Mouse (Mus musculus): ENCODE results near the gene Kremen2. TPM values are rescaled to one million over a fixed set of nuclear protein-coding genes. Genes with fewer than 3 reads are reported as not detected.
A peak's percentile ranks its signal among the peaks of the same experiment; 100 is the strongest.

The Kremen2 gene
- polyA plus RNA-seq, 1 experiment from 2014 or later, result 12.9 TPM

DNA sequence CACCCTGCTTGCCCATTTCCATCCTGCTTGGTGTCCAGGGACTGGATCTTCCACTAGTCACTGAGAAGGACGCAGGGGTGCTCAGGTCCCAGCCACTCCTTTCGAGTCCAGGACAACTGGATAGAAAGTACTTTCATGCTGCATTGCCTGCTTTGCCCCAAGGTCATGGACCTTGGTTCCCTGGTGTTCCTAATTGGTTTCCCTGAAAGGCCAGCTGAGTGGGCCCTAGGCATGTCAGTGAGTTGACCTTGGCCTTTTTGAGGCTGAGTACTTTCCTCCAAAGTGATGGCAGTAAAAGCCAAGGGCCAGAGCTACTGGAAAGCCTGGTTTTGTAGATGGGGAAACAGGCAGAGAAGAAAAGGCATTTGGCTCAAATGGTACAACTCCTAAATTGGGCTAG, 23.7 kb downstream of the Kremen2 start:
- Histone ChIP-seq H3K9ac (ENCODE audit: low read depth, low read length) (no peak overlapping the region), H3K9me3 (ENCODE audit: control insufficient read depth, low read length) (no peaks in the 10 kb centered on the region), H3K36me3 (ENCODE audit: control insufficient read depth, insufficient read depth, low read length) (no peaks in the 10 kb centered on the region), H3K4me2 (ENCODE audit: low read depth, low read length) (no peak overlapping the region), H3K27ac (replicated peaks; ENCODE audit: low read depth, low read length) (no peak overlapping the region), H3K4me1 (ENCODE audit: control insufficient read depth, insufficient read depth, low read length) (0 out of 2 replicates have a peak, but pooled peaks cover 7% of the 10 kb centered on the region), H3K4me3 (ENCODE audit: low read depth, low read length) (no peak overlapping the region), H3K27me3 (replicated peaks; ENCODE audit: control insufficient read depth, insufficient read depth, low read length) (no peaks in the 10 kb centered on the region)
- no peak for ATAC-seq (ENCODE audit: low read depth)
- WGBS, result 73% methylated on average over 2 of the region's 2 CpGs
- no peak for DNase-seq (ENCODE audit: low spot score)

DNA sequence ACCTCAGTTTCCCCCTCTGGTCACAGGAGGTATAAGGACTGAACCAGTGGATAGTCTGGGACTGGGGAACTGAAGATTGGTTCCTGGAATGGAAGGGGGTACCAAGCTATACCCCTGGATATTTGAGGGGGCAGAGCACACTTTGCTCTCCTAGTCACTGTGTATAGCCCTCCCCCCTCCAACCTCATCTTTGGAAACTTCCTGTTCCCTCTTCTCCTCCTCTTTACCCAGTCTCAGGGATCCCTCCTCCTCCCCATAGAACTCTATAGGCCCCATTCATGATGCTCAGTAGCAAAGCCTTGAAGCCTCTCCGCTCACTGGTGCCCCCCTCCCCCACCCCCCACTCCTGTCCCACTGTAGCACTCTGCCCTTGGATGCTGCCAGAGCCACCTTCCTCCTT, 26.2 kb downstream of the Kremen2 start:
- no peaks in the 10 kb centered on the region for H3K36me3 ChIP-seq (ENCODE audit: control insufficient read depth, insufficient read depth, low read length)
- no peaks in the 10 kb centered on the region for H3K27me3 ChIP-seq (replicated peaks; ENCODE audit: control insufficient read depth, insufficient read depth, low read length)
- no peaks in the 10 kb centered on the region for H3K9me3 ChIP-seq (ENCODE audit: control insufficient read depth, low read length)
- WGBS, result 33% methylated on average over 1 of the region's 1 CpGs
- DNase-seq (ENCODE audit: low spot score), result no peak
- H3K4me2 ChIP-seq (ENCODE audit: low read depth, low read length), result no peak overlapping the region
- H3K27ac ChIP-seq (replicated peaks; ENCODE audit: low read depth, low read length), result no peak overlapping the region
- no peak overlapping the region for H3K4me3 ChIP-seq (ENCODE audit: low read depth, low read length)
- no peaks in the 10 kb centered on the region for H3K4me1 ChIP-seq (ENCODE audit: control insufficient read depth, insufficient read depth, low read length)
- no peak overlapping the region for H3K9ac ChIP-seq (ENCODE audit: low read depth, low read length)
- no peak for ATAC-seq (ENCODE audit: low read depth)

- no peaks in the 10 kb centered on the region for H3K4me1 ChIP-seq (ENCODE audit: control insufficient read depth, insufficient read depth, low read length)
- H3K9me3 ChIP-seq (ENCODE audit: control insufficient read depth, low read length), result no peaks in the 10 kb centered on the region
- no peak overlapping the region for H3K9ac ChIP-seq (ENCODE audit: low read depth, low read length)
- H3K4me2 ChIP-seq (ENCODE audit: low read depth, low read length), result no peak overlapping the region
- 65% methylated on average over 2 of the region's 2 CpGs for WGBS
- ATAC-seq (ENCODE audit: low read depth), result peak; percentile 65; the same call in 1 of the 2 replicates
- peak; percentile 59 for DNase-seq (ENCODE audit: low spot score)
- no peak overlapping the region for H3K27ac ChIP-seq (replicated peaks; ENCODE audit: low read depth, low read length)
- no peaks in the 10 kb centered on the region for H3K36me3 ChIP-seq (ENCODE audit: control insufficient read depth, insufficient read depth, low read length)
- H3K4me3 ChIP-seq (ENCODE audit: low read depth, low read length), result no peak overlapping the region
- no peaks in the 10 kb centered on the region for H3K27me3 ChIP-seq (replicated peaks; ENCODE audit: control insufficient read depth, insufficient read depth, low read length)
Measured at GRCm38 (mm10) chr17:23717003-23717402, 28.6 kb downstream of the Kremen2 start.

DNA sequence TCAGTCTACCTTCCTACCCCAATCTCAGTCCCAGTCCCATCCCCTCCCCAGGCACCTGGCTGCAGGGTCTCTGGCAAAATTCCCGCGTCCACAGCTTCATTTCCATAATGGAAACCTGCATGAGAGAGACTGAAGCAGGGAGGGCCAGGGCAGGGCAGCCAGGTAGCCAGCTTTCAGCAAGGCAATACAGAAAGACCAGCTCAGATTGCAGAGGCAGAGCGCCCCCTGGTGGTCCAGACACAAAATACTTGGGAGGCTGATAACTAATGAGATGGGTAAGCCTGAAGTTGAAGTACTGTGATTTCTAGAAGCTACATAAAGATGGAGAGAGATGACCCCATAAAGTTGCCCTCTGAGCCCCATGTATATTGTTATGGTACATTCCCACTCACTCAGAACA, 39.4 kb downstream of the Kremen2 start:
- H3K9ac ChIP-seq (ENCODE audit: low read depth, low read length), result no peak overlapping the region
- H3K4me3 ChIP-seq (ENCODE audit: low read depth, low read length), result no peak overlapping the region
- ATAC-seq (ENCODE audit: low read depth) (0 out of 2 replicates have a peak, but pooled peaks have one; percentile 60), DNase-seq (ENCODE audit: low spot score) (peak; percentile 74)
- H3K27me3 ChIP-seq (replicated peaks; ENCODE audit: control insufficient read depth, insufficient read depth, low read length), result no peaks in the 10 kb centered on the region; the same call in 1 of the 2 replicates
- WGBS, result 0% methylated on average over 3 of the region's 3 CpGs
- H3K4me1 ChIP-seq (ENCODE audit: control insufficient read depth, insufficient read depth, low read length), result no peaks in the 10 kb centered on the region
- H3K9me3 ChIP-seq (ENCODE audit: control insufficient read depth, low read length), result no peaks in the 10 kb centered on the region
- no peak overlapping the region for H3K4me2 ChIP-seq (ENCODE audit: low read depth, low read length)
- H3K36me3 ChIP-seq (ENCODE audit: control insufficient read depth, insufficient read depth, low read length), result no peaks in the 10 kb centered on the region
- H3K27ac ChIP-seq (replicated peaks; ENCODE audit: low read depth, low read length), result no peak overlapping the region

DNA sequence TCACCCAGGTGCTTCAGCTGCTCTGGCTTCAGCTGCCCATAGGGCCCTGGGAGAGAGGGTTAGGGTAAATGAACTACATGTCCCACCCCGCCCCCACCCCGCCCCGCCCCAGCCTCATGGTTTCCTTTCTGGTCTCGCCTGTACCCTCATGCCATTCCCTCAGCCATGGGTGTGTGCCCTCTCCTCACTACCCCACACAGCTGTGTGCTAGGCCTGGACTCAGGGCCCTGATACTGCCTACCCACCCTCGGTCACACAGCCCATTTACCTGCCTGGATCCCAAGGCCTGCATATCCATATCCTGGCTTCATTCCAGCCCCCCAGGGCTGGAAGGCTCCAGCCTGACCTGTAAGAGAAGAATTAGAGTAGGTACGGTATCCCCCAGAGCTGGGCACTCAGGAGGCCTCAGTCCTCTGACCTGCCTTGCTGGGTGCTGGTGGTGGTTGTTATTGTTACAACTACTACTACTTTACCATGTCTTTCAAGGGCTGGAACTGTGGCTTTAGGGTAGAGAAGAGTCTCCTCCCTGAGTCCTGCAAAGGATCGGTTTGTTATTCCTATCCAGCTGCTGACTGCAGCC, 40.0 kb downstream of the Kremen2 start:
- no peak overlapping the region for H3K27ac ChIP-seq (replicated peaks; ENCODE audit: low read depth, low read length)
- 75% methylated on average over 7 of the region's 7 CpGs for WGBS
- no peaks in the 10 kb centered on the region for H3K4me1 ChIP-seq (ENCODE audit: control insufficient read depth, insufficient read depth, low read length)
- no peak for DNase-seq (ENCODE audit: low spot score)
- no peak for ATAC-seq (ENCODE audit: low read depth)
- no peaks in the 10 kb centered on the region for H3K9me3 ChIP-seq (ENCODE audit: control insufficient read depth, low read length)
- no peak overlapping the region for H3K4me3 ChIP-seq (ENCODE audit: low read depth, low read length)
- no peaks in the 10 kb centered on the region for H3K36me3 ChIP-seq (ENCODE audit: control insufficient read depth, insufficient read depth, low read length)
- no peak overlapping the region for H3K4me2 ChIP-seq (ENCODE audit: low read depth, low read length)
- no peak overlapping the region for H3K9ac ChIP-seq (ENCODE audit: low read depth, low read length)
- peaks cover 5% of the 10 kb centered on the region for H3K27me3 ChIP-seq (replicated peaks; ENCODE audit: control insufficient read depth, insufficient read depth, low read length)

GRCm38 (mm10) chr17:23704741-23705140, 40.9 kb downstream of the Kremen2 start:
- ATAC-seq (ENCODE audit: low read depth) (no peak), DNase-seq (ENCODE audit: low spot score) (peak; percentile 81)
- Histone ChIP-seq H3K9me3 (ENCODE audit: control insufficient read depth, low read length) (no peaks in the 10 kb centered on the region), H3K36me3 (ENCODE audit: control insufficient read depth, insufficient read depth, low read length) (no peaks in the 10 kb centered on the region), H3K4me3 (ENCODE audit: low read depth, low read length) (no peak overlapping the region), H3K27me3 (replicated peaks; ENCODE audit: control insufficient read depth, insufficient read depth, low read length) (peaks cover 14% of the 10 kb centered on the region), H3K4me1 (ENCODE audit: control insufficient read depth, insufficient read depth, low read length) (no peaks in the 10 kb centered on the region), H3K27ac (replicated peaks; ENCODE audit: low read depth, low read length) (no peak overlapping the region), H3K9ac (ENCODE audit: low read depth, low read length) (no peak overlapping the region), H3K4me2 (ENCODE audit: low read depth, low read length) (no peak overlapping the region)
- WGBS, result 23% methylated on average over 7 of the region's 7 CpGs

GRCm38 (mm10) chr17:23703301-23703700, 42.3 kb downstream of the Kremen2 start:
- H3K27ac ChIP-seq (replicated peaks; ENCODE audit: low read depth, low read length), result no peak overlapping the region
- DNase-seq (ENCODE audit: low spot score) (no peak), ATAC-seq (ENCODE audit: low read depth) (no peak)
- H3K4me2 ChIP-seq (ENCODE audit: low read depth, low read length), result no peak overlapping the region
- no peaks in the 10 kb centered on the region for H3K4me1 ChIP-seq (ENCODE audit: control insufficient read depth, insufficient read depth, low read length)
- H3K27me3 ChIP-seq (replicated peaks; ENCODE audit: control insufficient read depth, insufficient read depth, low read length), result peaks cover 28% of the 10 kb centered on the region
- H3K9me3 ChIP-seq (ENCODE audit: control insufficient read depth, low read length), result no peaks in the 10 kb centered on the region
- H3K9ac ChIP-seq (ENCODE audit: low read depth, low read length), result no peak overlapping the region
- H3K4me3 ChIP-seq (ENCODE audit: low read depth, low read length), result no peak overlapping the region
- H3K36me3 ChIP-seq (ENCODE audit: control insufficient read depth, insufficient read depth, low read length), result no peaks in the 10 kb centered on the region
- WGBS, result 82% methylated on average over 9 of the region's 9 CpGs

- peaks cover 32% of the 10 kb centered on the region for H3K27me3 ChIP-seq (replicated peaks; ENCODE audit: control insufficient read depth, insufficient read depth, low read length)
- WGBS, result 0% methylated on average over 18 of the region's 28 CpGs
Measured at GRCm38 (mm10) chr17:23700079-23700478, 45.6 kb downstream of the Kremen2 start.

More at GRCm38 (mm10) chr17:23700079-23700478, 45.6 kb downstream of the Kremen2 start:
- Histone ChIP-seq H3K9me3 (ENCODE audit: control insufficient read depth, low read length) (no peaks in the 10 kb centered on the region), H3K36me3 (ENCODE audit: control insufficient read depth, insufficient read depth, low read length) (no peaks in the 10 kb centered on the region), H3K4me1 (ENCODE audit: control insufficient read depth, insufficient read depth, low read length) (no peaks in the 10 kb centered on the region), H3K4me3 (ENCODE audit: low read depth, low read length) (peak overlapping the region; percentile 62), H3K4me2 (ENCODE audit: low read depth, low read length) (peak overlapping the region; percentile 100), H3K9ac (ENCODE audit: low read depth, low read length) (peak overlapping the region; percentile 57), H3K27ac (replicated peaks; ENCODE audit: low read depth, low read length) (no peak overlapping the region)
- ATAC-seq (ENCODE audit: low read depth) (peak; percentile 96), DNase-seq (ENCODE audit: low spot score) (peak; percentile 96)
